Mouse (Mus musculus) hindlimb bud, embryonic 11.5 days (tissue): ENCODE measurements around the gene Ackr3.
A peak's percentile ranks its signal among the peaks of the same experiment; 100 is the strongest.

Source experiments
- DNase-seq: peaks from one replicate; pipeline ENCODE4 v3.0.0-alpha.2; 2012; ENCODE audit warnings: low read depth, low spot score; ENCODE audit errors: extremely low spot score

Gene Ackr3

GRCm38 (mm10) chr1:90227684-90228322, 24.0 kb downstream of the Ackr3 start:
- DNase-seq = no peak

DNA sequence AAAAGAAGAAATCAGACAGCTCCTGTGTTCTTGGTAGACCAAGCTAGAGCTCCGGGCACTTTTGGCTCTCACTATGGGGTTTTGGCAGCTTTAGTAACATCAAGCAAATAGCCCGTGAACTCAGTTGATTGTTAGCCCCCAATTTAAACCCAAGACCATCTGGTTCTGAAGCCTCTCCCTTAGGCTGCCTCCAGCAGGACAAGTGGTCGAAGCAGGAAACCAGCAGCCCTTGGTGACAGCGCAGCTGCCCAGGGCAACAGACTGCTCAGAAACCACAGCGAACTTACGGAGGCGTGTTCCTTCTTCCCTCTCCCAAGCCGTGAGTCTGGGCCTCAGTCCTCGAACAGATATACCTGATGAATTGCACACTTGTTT, 24.5 kb downstream of the Ackr3 start:
- DNase-seq = no peak

GRCm38 (mm10) chr1:90230611-90231010, 26.8 kb downstream of the Ackr3 start:
- no peak for DNase-seq

DNA sequence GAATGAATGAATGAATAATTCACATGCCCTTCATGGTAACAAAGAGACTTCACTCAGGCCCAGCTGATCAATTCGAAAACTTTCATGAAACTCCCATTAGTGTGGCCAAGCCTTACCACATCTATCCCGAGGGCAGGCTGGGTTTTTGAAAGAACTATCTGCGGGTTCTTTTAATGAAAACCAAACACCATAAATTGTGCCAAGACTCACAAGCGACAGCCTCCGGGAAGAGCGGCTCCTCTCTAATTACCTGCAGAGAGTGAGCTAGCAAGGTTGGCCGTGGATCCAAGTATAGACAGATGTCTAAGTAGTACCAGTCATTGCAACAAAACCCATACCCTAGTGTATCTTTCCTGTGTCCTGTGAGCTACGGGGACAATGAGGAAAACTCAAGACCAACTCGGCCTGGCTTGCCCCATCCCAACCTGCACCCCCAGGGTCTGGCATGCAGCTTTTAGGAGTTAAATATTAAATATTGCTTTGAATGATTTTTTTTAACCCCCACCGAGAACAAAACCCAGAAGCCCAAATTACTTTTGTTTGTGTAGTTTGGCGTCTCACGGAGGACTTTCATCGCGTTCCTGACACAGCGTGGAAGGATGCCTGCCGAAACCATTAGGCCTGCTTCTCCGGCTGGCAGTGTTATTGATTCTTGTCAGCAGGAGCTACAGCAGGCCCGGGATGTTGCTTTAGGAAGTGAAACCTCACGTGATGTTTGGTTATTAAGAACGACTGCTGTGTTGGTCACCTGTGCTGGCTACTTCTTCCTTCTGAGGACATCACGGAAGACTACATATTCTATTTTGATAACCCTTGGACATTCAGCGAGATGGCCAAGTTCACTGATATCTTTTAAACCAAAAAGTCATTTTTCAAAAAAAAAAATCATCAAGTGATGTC, 28.1 kb downstream of the Ackr3 start:
- DNase-seq = no peak

DNA sequence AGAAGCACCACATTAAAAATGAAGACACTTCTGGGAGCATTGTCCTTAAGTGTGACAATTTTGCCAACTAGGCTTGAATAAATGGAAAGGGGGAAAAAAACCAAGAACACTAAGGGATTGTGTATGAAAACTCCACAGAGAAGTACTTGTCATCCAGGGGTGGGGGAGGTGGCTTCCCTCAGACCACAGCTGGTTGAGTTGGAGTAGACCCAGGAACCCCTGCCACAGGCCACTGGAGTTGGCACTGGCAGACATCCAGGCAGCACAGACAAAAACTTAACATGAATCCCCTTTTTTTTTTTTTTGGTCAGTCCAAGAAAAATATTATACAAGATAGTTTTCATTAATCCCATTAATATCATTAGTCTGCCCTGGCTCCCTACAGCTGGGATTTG, 28.7 kb downstream of the Ackr3 start:
- no peak for DNase-seq

DNA sequence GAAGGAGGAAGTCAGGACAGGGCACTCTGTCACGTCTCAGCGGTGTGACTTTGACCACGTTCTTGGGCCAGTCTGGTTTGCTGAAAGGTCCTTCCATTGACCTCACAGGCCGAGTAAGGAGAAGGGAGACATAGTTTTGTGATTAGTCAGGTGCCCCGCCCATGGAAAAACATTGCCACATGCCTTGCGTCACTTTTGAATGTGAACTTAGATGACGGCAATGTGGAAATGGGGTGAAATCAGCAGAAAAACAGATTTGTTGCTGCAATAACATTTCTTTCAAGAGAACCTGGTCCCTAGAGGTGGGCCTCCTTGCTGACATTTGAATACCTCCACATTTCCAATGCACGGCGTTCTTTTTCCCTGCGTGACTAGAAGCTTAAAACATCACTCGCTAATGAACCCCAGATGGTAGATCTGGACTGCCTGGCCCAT, 30.9 kb downstream of the Ackr3 start:
- peak; percentile 37 for DNase-seq

GRCm38 (mm10) chr1:90236640-90237039, 32.9 kb downstream of the Ackr3 start:
- no peak for DNase-seq

DNA sequence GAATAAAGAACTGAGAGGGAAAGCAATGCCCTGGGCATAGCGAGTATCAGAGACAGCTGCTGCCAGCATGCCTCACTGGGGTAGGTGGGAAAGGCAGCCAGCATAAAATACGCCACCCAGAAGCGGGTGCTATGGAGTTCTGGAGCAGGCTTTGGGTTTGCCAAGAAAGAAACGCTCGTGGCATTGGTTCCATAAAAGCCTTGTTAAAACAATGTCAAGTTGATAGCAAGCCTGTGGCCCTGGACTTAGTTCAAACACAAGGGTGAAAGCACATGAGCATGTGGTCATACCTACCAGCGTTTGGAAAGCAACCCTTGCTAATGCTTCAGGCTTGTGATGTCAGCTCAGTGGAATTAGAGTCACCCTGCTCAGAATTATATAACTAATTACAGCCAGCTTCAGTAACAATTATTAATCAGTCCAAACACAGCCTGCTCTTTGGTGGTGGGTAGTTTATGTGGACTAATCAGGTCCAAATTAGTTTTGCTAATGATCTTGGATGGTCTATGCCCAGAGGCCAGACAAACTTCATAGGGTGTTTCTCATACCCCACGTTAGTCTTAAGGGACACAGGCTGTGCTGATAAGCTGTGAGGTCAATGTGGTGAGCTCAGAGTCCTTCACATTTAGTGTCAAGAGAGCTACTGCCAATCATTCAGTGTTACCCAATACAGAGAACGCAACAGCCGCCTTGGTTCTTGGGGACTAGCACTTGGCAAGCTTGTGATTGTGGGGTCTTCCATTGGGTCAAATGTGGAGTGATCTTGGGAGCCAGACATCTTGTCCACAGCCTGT, 34.5 kb downstream of the Ackr3 start:
- DNase-seq = no peak

GRCm38 (mm10) chr1:90239336-90240225, 35.8 kb downstream of the Ackr3 start:
- no peak for DNase-seq

DNA sequence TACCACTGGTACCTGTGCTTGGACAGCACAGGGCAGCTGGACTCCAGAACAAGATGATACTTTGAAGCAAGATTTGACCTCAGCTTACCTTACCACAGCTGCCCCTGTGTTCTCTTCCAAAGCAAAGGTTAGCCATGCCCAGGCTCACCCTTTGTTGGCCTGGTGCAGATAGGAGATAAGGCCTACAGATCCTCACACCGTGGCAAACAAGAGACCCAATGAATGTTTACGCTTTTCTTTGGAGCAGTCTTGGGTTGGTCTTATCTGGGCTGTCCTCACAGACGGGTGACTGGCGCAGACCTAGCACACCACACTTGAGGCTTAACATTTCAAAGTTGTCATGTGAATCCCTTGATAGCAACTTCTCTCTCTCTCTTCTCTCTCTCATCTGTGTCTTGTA, 36.5 kb downstream of the Ackr3 start:
- DNase-seq = no peak

DNA sequence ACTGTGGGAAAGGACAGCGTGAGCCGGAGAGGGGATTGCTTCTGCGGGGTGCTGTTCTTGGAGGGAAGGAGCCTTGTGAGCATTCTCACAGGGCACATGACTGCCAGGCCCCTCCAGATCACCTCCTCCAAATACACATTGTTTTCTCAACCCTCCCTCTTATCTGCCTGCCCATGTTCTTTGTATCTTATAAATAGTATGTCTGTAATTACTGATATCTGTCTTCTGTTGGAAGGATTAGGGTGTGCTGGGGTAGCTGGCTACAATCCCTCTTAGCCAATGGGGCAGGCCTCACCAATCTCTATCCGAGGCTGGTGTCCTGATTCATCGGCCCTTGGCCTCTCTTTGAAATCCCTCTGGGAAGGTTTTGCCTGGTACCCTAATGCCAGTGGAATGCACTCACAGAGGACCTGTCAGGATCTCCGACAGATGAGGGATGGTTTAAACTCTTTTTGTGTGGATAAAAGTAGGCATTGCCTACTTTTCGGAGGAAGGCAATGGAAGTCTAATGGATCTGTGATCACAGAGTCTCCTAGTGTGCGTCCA, 38.7 kb downstream of the Ackr3 start:
- DNase-seq = no peak

- no peak for DNase-seq
Observed at GRCm38 (mm10) chr1:90244537-90244936, 40.8 kb downstream of the Ackr3 start.

GRCm38 (mm10) chr1:90245533-90245932, 41.8 kb downstream of the Ackr3 start:
- no peak for DNase-seq

DNA sequence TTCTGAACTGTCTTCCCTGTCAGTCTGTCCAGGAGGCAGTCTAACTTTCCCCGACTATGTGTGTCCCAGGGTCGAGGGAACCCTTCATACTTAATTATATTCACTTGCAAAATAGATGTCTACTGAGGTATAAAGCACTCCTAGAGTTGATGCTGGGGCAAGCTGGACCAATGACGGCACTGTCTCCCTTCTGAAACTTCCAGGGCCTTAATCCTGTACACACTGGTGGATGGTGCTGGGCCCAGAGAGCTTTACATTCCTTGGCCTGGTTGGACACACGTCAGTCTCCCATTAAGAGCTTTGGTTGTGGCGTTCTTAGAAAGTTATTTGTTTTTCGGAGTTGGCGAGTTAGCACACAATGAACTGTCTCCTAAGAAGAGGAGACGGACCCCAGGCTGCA, 42.3 kb downstream of the Ackr3 start:
- DNase-seq = no peak

DNA sequence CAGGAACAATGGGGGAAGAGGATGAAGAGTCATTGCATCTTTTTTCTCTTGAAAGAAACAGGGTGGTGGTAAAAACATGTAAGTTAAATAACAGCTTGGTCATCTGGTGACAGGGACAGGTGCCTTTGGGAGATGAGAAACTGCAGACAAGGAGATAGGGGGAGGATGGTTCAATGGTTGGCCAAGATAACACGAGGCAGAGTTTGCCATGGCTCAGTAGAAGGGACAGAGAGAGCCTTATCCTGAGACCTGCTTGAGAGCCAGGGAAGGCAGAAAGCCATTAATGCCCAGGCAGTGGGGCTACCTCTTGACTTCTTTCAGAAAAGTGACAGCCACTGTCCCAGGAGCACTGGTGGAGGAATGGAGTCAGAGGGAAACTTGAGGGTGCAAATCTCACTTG, 43.0 kb downstream of the Ackr3 start:
- DNase-seq = no peak

DNA sequence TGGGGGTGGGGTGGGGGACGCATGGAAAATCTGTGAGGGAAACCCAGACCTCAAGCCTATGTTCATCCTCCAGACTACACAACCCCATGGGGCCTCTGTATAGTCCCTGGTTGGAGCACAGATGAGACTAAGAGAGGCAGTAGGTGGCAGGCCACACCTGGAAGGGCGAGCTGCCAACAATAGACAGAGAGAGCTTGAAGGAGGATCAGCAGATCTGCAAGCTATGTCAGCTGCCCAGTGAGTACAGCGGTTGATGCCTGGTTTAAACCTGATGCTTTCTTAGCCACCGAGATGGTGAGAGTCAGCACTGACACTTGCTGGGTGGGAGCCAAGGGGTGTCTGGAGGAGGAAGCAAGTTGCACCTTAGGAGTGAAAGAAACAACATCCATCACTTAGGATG, 43.5 kb downstream of the Ackr3 start:
- DNase-seq = no peak

DNA sequence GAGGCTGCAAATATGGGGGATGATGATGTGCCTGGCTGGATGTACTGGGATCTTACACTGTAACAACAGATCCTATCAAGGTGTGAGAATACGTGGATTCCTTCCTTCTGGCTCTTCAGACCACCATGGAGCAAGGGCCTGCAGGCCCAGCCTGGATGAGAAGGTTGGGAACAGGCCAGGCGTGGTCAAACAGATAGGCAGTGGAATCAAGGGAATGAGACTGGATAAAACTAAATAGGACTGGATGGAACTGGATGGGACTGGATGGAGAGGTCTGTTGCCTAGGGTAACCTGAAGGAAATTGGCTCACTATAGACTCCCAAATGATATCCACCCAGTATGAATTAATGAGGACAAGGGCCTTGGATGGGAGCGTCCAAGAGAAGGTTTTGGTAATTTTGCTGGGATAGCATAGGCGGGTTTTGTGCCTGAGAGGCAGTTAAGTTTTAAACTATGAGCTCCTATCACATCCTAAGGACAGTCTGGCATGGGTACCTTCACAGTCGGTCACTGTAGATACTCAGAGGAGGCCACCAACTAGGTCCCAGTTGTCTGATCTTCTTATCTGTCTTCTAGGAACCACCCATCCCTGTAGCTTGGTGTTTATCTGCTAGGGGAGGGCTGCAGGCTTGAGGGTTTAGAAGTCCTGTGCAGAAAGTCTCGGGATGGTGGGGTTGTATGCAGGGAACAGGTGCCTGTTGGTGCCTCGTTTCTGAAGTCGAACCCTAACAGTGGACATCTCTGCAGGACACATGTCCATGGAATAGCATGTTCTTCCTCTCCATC, 44.2 kb downstream of the Ackr3 start:
- no peak for DNase-seq

DNA sequence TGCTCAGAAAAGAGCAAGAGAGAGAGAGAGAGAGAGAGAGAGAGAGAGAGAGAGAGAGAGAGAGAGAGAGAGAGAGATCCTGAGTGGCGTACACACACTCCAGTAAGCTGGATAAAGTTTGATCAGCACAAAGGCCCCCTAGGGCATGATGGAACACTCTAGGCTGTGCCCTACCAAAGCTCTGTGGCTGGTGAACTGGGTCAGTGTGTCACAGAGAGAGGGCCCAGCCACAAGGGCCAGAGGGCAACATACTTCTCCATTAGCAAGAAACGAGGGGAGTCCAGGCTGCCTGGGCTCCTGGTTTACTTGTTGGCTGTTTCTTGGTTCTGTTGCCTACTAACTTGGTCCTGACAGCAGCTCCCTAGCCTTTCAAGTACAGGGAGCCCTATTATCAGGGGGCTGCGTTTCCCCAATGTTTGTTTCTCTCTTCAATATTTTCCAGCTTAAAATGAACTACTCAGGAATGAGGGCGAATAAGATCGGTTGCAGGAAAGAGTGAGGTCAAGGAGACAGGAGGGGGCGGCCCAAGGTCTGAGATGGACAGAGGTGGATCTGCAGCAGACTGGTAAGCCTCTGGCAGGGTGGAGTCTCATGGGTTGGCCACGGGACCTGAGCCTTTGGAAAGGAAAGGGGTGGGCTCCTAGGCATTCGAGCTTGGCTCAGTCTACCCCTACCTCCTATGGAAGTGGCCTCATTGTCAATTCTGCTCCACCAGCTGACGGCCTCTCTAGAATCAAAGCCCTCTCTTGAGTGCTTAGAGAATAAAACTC, 45.4 kb downstream of the Ackr3 start:
- no peak for DNase-seq

DNA sequence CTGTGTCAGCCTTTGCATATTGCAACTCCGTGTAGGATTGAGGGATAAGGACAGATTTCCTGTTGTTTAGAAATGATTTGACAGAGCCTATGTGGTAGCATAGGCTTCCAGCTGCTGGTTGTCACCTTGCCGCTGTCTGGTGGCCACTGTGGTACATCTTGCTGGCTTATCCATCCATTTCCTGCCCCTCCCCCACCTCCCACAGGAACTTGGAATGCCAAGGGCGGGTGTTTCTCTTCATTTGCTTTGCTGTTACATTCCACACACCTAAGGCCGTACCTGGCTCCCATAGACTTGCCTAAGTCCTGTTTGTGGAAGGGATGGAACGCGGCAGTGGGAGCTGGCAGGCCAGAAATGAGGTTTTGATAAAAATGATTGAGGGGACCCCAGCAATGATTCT, 46.6 kb downstream of the Ackr3 start:
- no peak for DNase-seq
